8 mouse cellular contexts compared by ENCODE assay signal in the genomic region with DNA sequence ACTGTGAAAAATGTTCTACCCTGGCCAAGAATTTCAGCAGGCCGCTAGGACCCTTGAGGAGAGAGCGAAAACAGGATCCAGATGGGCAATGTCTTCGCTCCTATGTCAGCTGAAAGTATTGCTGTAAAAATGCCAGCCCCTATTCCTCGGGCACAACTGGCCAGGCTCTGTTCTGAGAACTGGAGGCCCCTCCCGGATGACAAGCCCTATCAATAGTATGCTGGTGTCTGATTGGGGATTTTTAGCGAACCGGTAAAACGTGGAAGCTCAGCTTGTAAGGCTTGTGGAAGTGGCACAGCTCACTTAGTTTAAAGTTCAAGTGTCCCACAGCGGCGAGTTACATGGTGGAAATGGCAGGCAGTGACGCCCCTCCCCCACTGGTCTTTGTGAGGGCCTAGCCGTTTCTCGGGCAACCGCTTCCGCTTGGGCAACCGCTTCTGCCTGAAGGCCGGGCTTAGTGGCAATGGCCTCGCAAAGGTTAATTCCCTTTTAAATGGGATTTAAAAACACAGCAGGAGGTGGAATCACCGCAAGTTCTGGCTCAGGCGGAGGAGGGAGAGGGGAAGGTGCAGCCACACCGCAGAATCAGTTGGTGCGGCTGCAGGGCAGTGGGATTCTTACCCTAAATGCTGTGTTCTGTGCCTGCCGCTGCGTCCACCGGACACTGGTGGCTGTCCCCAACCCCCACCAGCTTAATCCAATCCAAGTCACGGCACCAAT. TPM values are rescaled to one million over a fixed set of nuclear protein-coding genes. Genes with fewer than 3 reads are reported as not detected.
DNase-seq lines count a peak whose midpoint lies in the region; ATAC-seq and TF ChIP-seq lines count a peak whose summit lies in the region.

No protein-coding gene starts in this region.

- peak overlapping the region; percentile 52 for H3K27ac ChIP-seq in gastrocnemius, adult 2 months
- H3K27ac ChIP-seq in hindbrain, embryonic 15.5 days (replicated peaks): peak overlapping the region; percentile 70

- H3K4me3 ChIP-seq in gastrocnemius, adult 2 months: peak overlapping the region; percentile 71
- H3K4me3 ChIP-seq in hindbrain, embryonic 15.5 days: peak overlapping the region; percentile 34

- H3K36me3 ChIP-seq in hindbrain, embryonic 15.5 days: no peaks in the 10 kb centered on the region

- H3K9me3 ChIP-seq in hindbrain, embryonic 15.5 days: no peaks in the 10 kb centered on the region

- intact Hi-C loops in gastrocnemius, adult 2 months (cut with DNase I): no loop called here

- peak overlapping the region; percentile 57 for H3K9ac ChIP-seq in hindbrain, embryonic 15.5 days

- no peaks in the 10 kb centered on the region for H3K27me3 ChIP-seq in hindbrain, embryonic 15.5 days

- DNase-seq in WW6 (ENCODE audit: low read depth, low spot score): peak; percentile 64
- peak; percentile 54 to 76 for DNase-seq in cerebellum, postnatal 25 days
- peak; percentile 80 for DNase-seq in gastrocnemius, adult 2 months
- peak; percentile 66 to 73 for DNase-seq in layer of hippocampus, postnatal 36 days
- peak; percentile 92 for DNase-seq in lung, postnatal 10 days
- peak; percentile 56 for DNase-seq in ovary, postnatal 14 days (ENCODE audit: low spot score)
- peak; percentile 34 to 65 for DNase-seq in thymus, postnatal 10 days (ENCODE audit: low spot score in 2 of 2)

- peaks cover 11% of the 10 kb centered on the region for H3K4me1 ChIP-seq in hindbrain, embryonic 15.5 days (replicated peaks)

- peak; percentile 96 for ATAC-seq in hindbrain, embryonic 15.5 days (ENCODE audit: low FRiP score, low read depth)

- WGBS in hindbrain, embryonic 15.5 days: 4% methylated on average over 26 of the region's 26 CpGs

- no peak for TF ChIP-seq CTCF in gastrocnemius, adult 2 months (IDR thresholded peaks at IDR 0.05)

- peak overlapping the region; percentile 58 for H3K4me2 ChIP-seq in hindbrain, embryonic 15.5 days

RNA-seq across cellular contexts. Expression of a gene that starts 25.7 kb away (rescaled TPM):
- 1 to 10 TPM; 4.6 to 5.3 TPM for total RNA-seq in gastrocnemius, adult 2 months (2021)
- 0.30 TPM in 1 of 2 replicates, not detected in the other for polyA plus RNA-seq in hindbrain, embryonic 15.5 days (2015; fragmentation: Nextera tagmentation; extraction: Ambion mirVana)
- 1 to 10 TPM; 4.8 to 8.3 TPM for total RNA-seq in layer of hippocampus, postnatal 36 days (2021)

Comparison
In these comparisons a context has a peak if more than half of its experiments do, and no peak if none do; other contexts are left out.
1. Peak in every context shown above with its lines: DNase-seq, ATAC-seq, H3K4me3 ChIP-seq and H3K27ac ChIP-seq.